In the genomic region with DNA sequence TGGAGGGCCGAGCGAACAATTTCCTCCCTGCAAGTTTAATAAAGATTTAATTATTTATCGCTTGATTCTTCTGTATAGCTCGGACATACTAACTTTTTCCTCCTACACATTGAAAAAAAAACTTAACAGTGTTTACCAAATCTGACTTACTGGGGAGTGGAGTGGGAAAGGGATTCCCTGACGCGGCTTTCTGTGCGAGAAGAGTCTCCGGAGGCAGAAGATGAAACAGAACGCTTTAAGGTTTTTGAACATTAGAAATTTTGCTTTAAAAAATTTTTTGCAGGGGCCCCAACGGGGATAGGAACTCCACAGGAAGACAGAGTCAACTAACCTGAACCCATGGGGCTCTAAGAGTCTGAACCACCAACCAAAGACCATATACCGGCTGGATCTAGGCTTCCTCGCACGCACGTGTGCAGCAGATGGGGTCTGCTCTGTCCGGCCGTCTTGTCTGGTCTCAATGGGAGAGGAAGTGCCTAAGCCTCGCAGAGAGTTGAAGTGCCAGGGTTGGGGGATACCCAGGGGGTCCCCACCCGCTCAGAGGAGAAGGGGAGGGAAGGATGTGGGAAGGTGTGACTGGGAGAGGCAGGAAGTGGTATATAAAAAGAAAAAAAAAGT, we compare ENCODE assay signal across 23 mouse cellular contexts. TPM values are rescaled to one million over a fixed set of nuclear protein-coding genes. Genes with fewer than 3 reads are reported as not detected.
DNase-seq lines count a peak whose midpoint lies in the region; ATAC-seq lines count a peak whose summit lies in the region.
"Had no signal": no experiment of that assay in that cellular context is flagged by ENCODE, and none has a peak within 500 bp of the region (broad histone marks: within the 10 kb centered on the region; RNA-seq: fewer than 3 reads in every experiment).

No protein-coding gene starts in this region.

- no peak for ATAC-seq in hindbrain, embryonic 14.5 days (ENCODE audit: low FRiP score)
- ATAC-seq in neural tube, embryonic 11.5 days (ENCODE audit: insufficient read depth, low FRiP score, low TSS enrichment) = 0 out of 2 replicates have a peak, but pooled peaks have one; percentile 20
- ATAC-seq in embryonic facial prominence, embryonic 11.5 days (replicated peaks; ENCODE audit: insufficient number of reproducible peaks, low FRiP score, low TSS enrichment, low read depth) = peak; percentile 57; the same call in 1 of the 2 replicates
- ATAC-seq: forebrain, embryonic 15.5 days; intestine, embryonic 15.5 days had no signal

- H3K9me3 ChIP-seq in hindbrain, embryonic 10.5 days = no peaks in the 10 kb centered on the region
- no peaks in the 10 kb centered on the region for H3K9me3 ChIP-seq in hindbrain, embryonic 14.5 days (ENCODE audit: control insufficient read depth, low read length)
- H3K9me3 ChIP-seq in neural tube, embryonic 11.5 days (ENCODE audit: control insufficient read depth, low read length) = no peaks in the 10 kb centered on the region
- H3K9me3 ChIP-seq in embryonic facial prominence, embryonic 11.5 days (replicated peaks; ENCODE audit: control insufficient read depth, low read length) = no peaks in the 10 kb centered on the region
- H3K9me3 ChIP-seq: embryonic facial prominence, embryonic 12.5 days; forebrain, embryonic 15.5 days; heart, embryonic 13.5 days; intestine, embryonic 15.5 days; limb, embryonic 12.5 days; liver, embryonic 13.5 days; lung, embryonic 15.5 days had no signal

- H3K27ac ChIP-seq in hindbrain, embryonic 10.5 days = no peak overlapping the region
- H3K27ac ChIP-seq in hindbrain, embryonic 14.5 days = no peak overlapping the region
- no peak overlapping the region for H3K27ac ChIP-seq in neural tube, embryonic 11.5 days (ENCODE audit: low read depth, low read length)
- H3K27ac ChIP-seq in embryonic facial prominence, embryonic 11.5 days (replicated peaks; ENCODE audit: low read depth, low read length) = no peak overlapping the region
- H3K27ac ChIP-seq: embryonic facial prominence, embryonic 12.5 days; forebrain, embryonic 15.5 days; heart, embryonic 13.5 days; intestine, embryonic 15.5 days; left cerebral cortex, adult 2 months; limb, embryonic 12.5 days; liver, embryonic 13.5 days; lung, embryonic 15.5 days; macrophage had no signal

- no peak overlapping the region for H3K9ac ChIP-seq in hindbrain, embryonic 14.5 days
- no peak overlapping the region for H3K9ac ChIP-seq in neural tube, embryonic 11.5 days (ENCODE audit: low read length)
- H3K9ac ChIP-seq in embryonic facial prominence, embryonic 11.5 days (replicated peaks; ENCODE audit: low read length) = no peak overlapping the region
- H3K9ac ChIP-seq: embryonic facial prominence, embryonic 12.5 days; forebrain, embryonic 15.5 days; heart, embryonic 13.5 days; intestine, embryonic 15.5 days; limb, embryonic 12.5 days; liver, embryonic 13.5 days; lung, embryonic 15.5 days had no signal

- WGBS in hindbrain, embryonic 10.5 days = 3% methylated on average over 18 of the region's 18 CpGs
- 5% methylated on average over 18 of the region's 18 CpGs for WGBS in hindbrain, embryonic 14.5 days
- WGBS in neural tube, embryonic 11.5 days = 4% methylated on average over 18 of the region's 18 CpGs
- 3% methylated on average over 18 of the region's 18 CpGs for WGBS in embryonic facial prominence, embryonic 11.5 days

- H3K4me2 ChIP-seq in hindbrain, embryonic 14.5 days (replicated peaks) = no peak overlapping the region
- H3K4me2 ChIP-seq in neural tube, embryonic 11.5 days (ENCODE audit: low read depth) = no peak overlapping the region
- no peak overlapping the region for H3K4me2 ChIP-seq in embryonic facial prominence, embryonic 11.5 days (ENCODE audit: low read depth, low read length)
- H3K4me2 ChIP-seq: embryonic facial prominence, embryonic 12.5 days; forebrain, embryonic 15.5 days; heart, embryonic 13.5 days; intestine, embryonic 15.5 days; limb, embryonic 12.5 days; liver, embryonic 13.5 days; lung, embryonic 15.5 days had no signal

- no peak overlapping the region for H3K4me3 ChIP-seq in hindbrain, embryonic 10.5 days
- no peak overlapping the region for H3K4me3 ChIP-seq in hindbrain, embryonic 14.5 days (replicated peaks; ENCODE audit: low read length)
- no peak overlapping the region for H3K4me3 ChIP-seq in neural tube, embryonic 11.5 days (ENCODE audit: low read depth, low read length)
- H3K4me3 ChIP-seq in embryonic facial prominence, embryonic 11.5 days (ENCODE audit: low read depth, low read length) = no peak overlapping the region
- H3K4me3 ChIP-seq: embryonic facial prominence, embryonic 12.5 days; forebrain, embryonic 15.5 days; heart, embryonic 13.5 days; intestine, embryonic 15.5 days; left cerebral cortex, adult 2 months; limb, embryonic 12.5 days; liver, embryonic 13.5 days; lung, embryonic 15.5 days; myocyte had no signal

- DNase-seq in hindbrain, embryonic 10.5 days (ENCODE audit: low spot score) = peak; percentile 44
- no peak for DNase-seq in hindbrain, embryonic 14.5 days (ENCODE audit: low spot score)
- no peak for DNase-seq in neural tube, embryonic 11.5 days (ENCODE audit: low spot score)
- no peak for DNase-seq in neural tube, embryonic 10.5 days (ENCODE audit: extremely low spot score, low spot score)
- no peak for DNase-seq in embryonic facial prominence, embryonic 11.5 days (ENCODE audit: low spot score)
- peak; percentile 33 for DNase-seq in splenic B cell, adult 2 months (ENCODE audit: low read depth, low spot score)
- no peak for DNase-seq in cerebellum, adult 8-10 months
- DNase-seq in heart, postnatal 25 days (ENCODE audit: low spot score) = no peak
- DNase-seq: adrenal gland, postnatal 25 days; heart, postnatal 4 days; kidney, postnatal 10 days; liver, embryonic 13.5 days; thymus, postnatal 25 days had no signal

- H3K36me3 ChIP-seq in hindbrain, embryonic 10.5 days = no peaks in the 10 kb centered on the region
- no peaks in the 10 kb centered on the region for H3K36me3 ChIP-seq in hindbrain, embryonic 14.5 days (replicated peaks; ENCODE audit: control insufficient read depth, insufficient read depth)
- H3K36me3 ChIP-seq in neural tube, embryonic 11.5 days (ENCODE audit: control insufficient read depth, insufficient read depth, low read length) = no peaks in the 10 kb centered on the region
- H3K36me3 ChIP-seq in embryonic facial prominence, embryonic 11.5 days (replicated peaks; ENCODE audit: control insufficient read depth, insufficient read depth, low read depth, low read length) = no peaks in the 10 kb centered on the region
- no peaks in the 10 kb centered on the region for H3K36me3 ChIP-seq in splenic B cell, adult 2 months (ENCODE audit: control insufficient read depth, insufficient read depth, low read length, poor library complexity, severe bottlenecking)
- H3K36me3 ChIP-seq: embryonic facial prominence, embryonic 12.5 days; forebrain, embryonic 15.5 days; heart, embryonic 13.5 days; intestine, embryonic 15.5 days; limb, embryonic 12.5 days; liver, embryonic 13.5 days; lung, embryonic 15.5 days had no signal

- intact Hi-C loops in heart, postnatal 25 days (cut with DNase I) = no loop called here

- H3K27me3 ChIP-seq in hindbrain, embryonic 10.5 days (ENCODE audit: insufficient read depth, poor library complexity, severe bottlenecking) = peaks cover 91% of the 10 kb centered on the region
- peaks cover 96% of the 10 kb centered on the region for H3K27me3 ChIP-seq in hindbrain, embryonic 14.5 days (ENCODE audit: control insufficient read depth, insufficient read depth, low read length)
- peaks cover 69% of the 10 kb centered on the region for H3K27me3 ChIP-seq in neural tube, embryonic 11.5 days (ENCODE audit: control insufficient read depth, insufficient read depth, low read length)
- peaks cover 51% of the 10 kb centered on the region for H3K27me3 ChIP-seq in embryonic facial prominence, embryonic 11.5 days (ENCODE audit: control insufficient read depth, insufficient read depth, low read length)
- H3K27me3 ChIP-seq in splenic B cell, adult 2 months (ENCODE audit: control insufficient read depth, insufficient read depth, low read length, poor library complexity, severe bottlenecking) = no peaks in the 10 kb centered on the region

- H3K4me1 ChIP-seq in hindbrain, embryonic 10.5 days (replicated peaks) = peaks cover 2% of the 10 kb centered on the region; the same call in 1 of the 2 replicates
- H3K4me1 ChIP-seq in hindbrain, embryonic 14.5 days (replicated peaks; ENCODE audit: control insufficient read depth, insufficient read depth, low read length) = no peaks in the 10 kb centered on the region
- H3K4me1 ChIP-seq in neural tube, embryonic 11.5 days (ENCODE audit: control insufficient read depth, insufficient read depth, low read length) = no peaks in the 10 kb centered on the region
- no peaks in the 10 kb centered on the region for H3K4me1 ChIP-seq in embryonic facial prominence, embryonic 11.5 days (ENCODE audit: control insufficient read depth, insufficient read depth, low read length)
- H3K4me1 ChIP-seq: embryonic facial prominence, embryonic 12.5 days; forebrain, embryonic 15.5 days; intestine, embryonic 15.5 days; limb, embryonic 12.5 days; liver, embryonic 13.5 days; lung, embryonic 15.5 days had no signal

RNA-seq across cellular contexts. Expression of gene Cdkn2a, which starts 22.2 kb away (rescaled TPM):
- polyA plus RNA-seq in hindbrain, embryonic 10.5 days (2016; fragmentation: Nextera tagmentation; extraction: Ambion mirVana) = not detected in 2 replicates
- polyA plus RNA-seq in hindbrain, embryonic 14.5 days (2014; fragmentation: Nextera tagmentation; extraction: Ambion mirVana) = not detected in 2 replicates
- not detected in 2 replicates for polyA plus RNA-seq in neural tube, embryonic 11.5 days (2014; fragmentation: Nextera tagmentation; extraction: Ambion mirVana)
- not detected in 2 replicates for polyA plus RNA-seq in embryonic facial prominence, embryonic 11.5 days (2014; fragmentation: Nextera tagmentation; extraction: Ambion mirVana)
- not detected for total RNA-seq in heart, postnatal 25 days (2021)
- total RNA-seq: gastrocnemius, postnatal 4 days; left cerebral cortex, adult 2 months had no signal
- polyA plus RNA-seq: embryonic facial prominence, embryonic 12.5 days; forebrain, embryonic 15.5 days; heart, embryonic 13.5 days; intestine, embryonic 15.5 days; limb, embryonic 12.5 days; liver, embryonic 13.5 days; lung, embryonic 15.5 days; myocyte had no signal

RNA-seq across cellular contexts. Expression of gene Cdkn2b, which starts 38.6 kb away (rescaled TPM):
- 0.54 and 2.2 TPM in 2 replicates for polyA plus RNA-seq in hindbrain, embryonic 10.5 days (2016; fragmentation: Nextera tagmentation; extraction: Ambion mirVana)
- 1.3 and 1.4 TPM in 2 replicates for polyA plus RNA-seq in hindbrain, embryonic 14.5 days (2014; fragmentation: Nextera tagmentation; extraction: Ambion mirVana)
- polyA plus RNA-seq in neural tube, embryonic 11.5 days (2014; fragmentation: Nextera tagmentation; extraction: Ambion mirVana) = 0.46 and 0.76 TPM in 2 replicates
- polyA plus RNA-seq in embryonic facial prominence, embryonic 11.5 days (2014; fragmentation: Nextera tagmentation; extraction: Ambion mirVana) = 1.4 and 2.2 TPM in 2 replicates
- under 1 TPM; 0.65 to 0.87 TPM for total RNA-seq in heart, postnatal 25 days (2021)
- polyA plus RNA-seq: myocyte had no signal

Comparison
In these comparisons a context has a peak if more than half of its experiments do, and no peak if none do; other contexts are left out.
1. DNase-seq: peak in hindbrain, embryonic 10.5 days (single experiment) and splenic B cell, adult 2 months (single experiment); none in hindbrain, embryonic 14.5 days (single experiment), neural tube, embryonic 11.5 days (single experiment), neural tube, embryonic 10.5 days (single experiment), embryonic facial prominence, embryonic 11.5 days (single experiment), cerebellum, adult 8-10 months (single experiment) and heart, postnatal 25 days (single experiment).